Mouse (Mus musculus) c-Kit-negative CD71-positive TER-119-positive erythroid progenitor cells, embryonic 14.5 days (primary cell): ENCODE data around the gene Bcl2l10.
"Not testable (repeated sequence)": the region's sequence is repeated elsewhere in the genome, so short reads cannot be mapped to it uniquely, and the experiment has no call there.

Experiments used
- DNase-seq: peaks from one replicate; pipeline ENCODE4 v3.0.0-alpha.2; 2013; ENCODE audit warnings: low read depth, low spot score

The Bcl2l10 gene

GRCm38 (mm10) chr9:75342433-75342832 lies 5.1 kb upstream of the Bcl2l10 start:
- no peak for DNase-seq

- DNase-seq, result no peak
These were observed 508 bp downstream of the Bcl2l10 start for GRCm38 (mm10) chr9:75348066-75348465.

GRCm38 (mm10) chr9:75348641-75349040 lies 1.1 kb downstream of the Bcl2l10 start:
- no peak for DNase-seq

- no peak for DNase-seq
These were observed 5.5 kb downstream of the Bcl2l10 start for GRCm38 (mm10) chr9:75353094-75353493.

GRCm38 (mm10) chr9:75355783-75356182 lies 8.2 kb downstream of the Bcl2l10 start:
- no peak for DNase-seq

- no peak for DNase-seq
These were observed 9.6 kb downstream of the Bcl2l10 start for GRCm38 (mm10) chr9:75357087-75357654.

- DNase-seq, result peak; percentile 43
These were observed 14.1 kb downstream of the Bcl2l10 start for GRCm38 (mm10) chr9:75361699-75362098.

GRCm38 (mm10) chr9:75362201-75362600 lies 14.6 kb downstream of the Bcl2l10 start:
- DNase-seq, result no peak

GRCm38 (mm10) chr9:75363001-75363400 lies 15.4 kb downstream of the Bcl2l10 start:
- no peak for DNase-seq

GRCm38 (mm10) chr9:75363702-75364101 lies 16.1 kb downstream of the Bcl2l10 start:
- not testable (repeated sequence) for DNase-seq

GRCm38 (mm10) chr9:75365195-75365594 lies 17.6 kb downstream of the Bcl2l10 start:
- DNase-seq, result no peak

- no peak for DNase-seq
These were observed 18.6 kb downstream of the Bcl2l10 start for GRCm38 (mm10) chr9:75366191-75366590.

GRCm38 (mm10) chr9:75368779-75369178 lies 21.2 kb downstream of the Bcl2l10 start:
- DNase-seq, result no peak

GRCm38 (mm10) chr9:75375606-75376005 lies 28.0 kb downstream of the Bcl2l10 start:
- DNase-seq, result no peak

- DNase-seq, result no peak
These were observed 28.9 kb downstream of the Bcl2l10 start for GRCm38 (mm10) chr9:75376428-75376827.

GRCm38 (mm10) chr9:75378774-75379173 lies 31.2 kb downstream of the Bcl2l10 start:
- no peak for DNase-seq

- no peak for DNase-seq
These were observed 35.3 kb downstream of the Bcl2l10 start for GRCm38 (mm10) chr9:75382825-75383224.

- no peak for DNase-seq
These were observed 36.2 kb downstream of the Bcl2l10 start for GRCm38 (mm10) chr9:75383785-75384184.

- DNase-seq, result no peak
These were observed 36.9 kb downstream of the Bcl2l10 start for GRCm38 (mm10) chr9:75384337-75384962.

- DNase-seq, result no peak
These were observed 37.8 kb downstream of the Bcl2l10 start for GRCm38 (mm10) chr9:75385218-75385974.

GRCm38 (mm10) chr9:75393251-75393650 lies 45.7 kb downstream of the Bcl2l10 start:
- no peak for DNase-seq

GRCm38 (mm10) chr9:75395971-75396370 lies 48.4 kb downstream of the Bcl2l10 start:
- no peak for DNase-seq

- DNase-seq, result no peak
These were observed 51.5 kb downstream of the Bcl2l10 start for GRCm38 (mm10) chr9:75399069-75399468.
